In genomic region chrX:20617176-20617902, GRCm38 (mm10) we compare ENCODE assay signal across 8 mouse cellular contexts. TPM values are rescaled to one million over a fixed set of nuclear protein-coding genes. Genes with fewer than 3 reads are reported as not detected.
DNase-seq lines count a peak whose midpoint lies in the region; ATAC-seq and TF ChIP-seq lines count a peak whose summit lies in the region.

TSS of gene Rbm10 (plus strand) at chrX:20617503.
TSS of gene Ndufb11 (minus strand) at chrX:20617619.

- TF ChIP-seq POLR2A in bone marrow, adult 2 months (IDR thresholded peaks at IDR 0.05; ENCODE audit: borderline replicate concordance, control insufficient read depth, low read depth, low read length), result peak; percentile 56; the same call in 1 of the 2 replicates
- 0 out of 2 replicates have a peak, but pooled peaks have one; percentile 17 for TF ChIP-seq POLR2A in limb, embryonic 14.5 days (IDR thresholded peaks at IDR 0.05; ENCODE audit: borderline replicate concordance, extremely low read depth, insufficient read depth, insufficient read length)

- H3K4me1 ChIP-seq in bone marrow, adult 2 months (ENCODE audit: control insufficient read depth, insufficient read depth, low read length), result no peaks in the 10 kb centered on the region
- no peaks in the 10 kb centered on the region for H3K4me1 ChIP-seq in embryonic facial prominence, embryonic 15.5 days
- no peaks in the 10 kb centered on the region for H3K4me1 ChIP-seq in limb, embryonic 14.5 days (ENCODE audit: control insufficient read depth, insufficient read depth, low read length)
- H3K4me1 ChIP-seq in midbrain, postnatal 0 days (ENCODE audit: insufficient read depth, low read length), result 0 out of 2 replicates have a peak, but pooled peaks cover 2% of the 10 kb centered on the region

- H3K36me3 ChIP-seq in embryonic facial prominence, embryonic 15.5 days, result 0 out of 2 replicates have a peak, but pooled peaks cover 4% of the 10 kb centered on the region
- peaks cover 13% of the 10 kb centered on the region for H3K36me3 ChIP-seq in limb, embryonic 14.5 days (ENCODE audit: control insufficient read depth, insufficient read depth, low read length)
- no peaks in the 10 kb centered on the region; the same call in 1 of the 2 replicates for H3K36me3 ChIP-seq in midbrain, postnatal 0 days (ENCODE audit: insufficient read depth, low read length)

- no peaks in the 10 kb centered on the region for H3K9me3 ChIP-seq in embryonic facial prominence, embryonic 15.5 days (replicated peaks)
- H3K9me3 ChIP-seq in limb, embryonic 14.5 days (ENCODE audit: control insufficient read depth, low read length), result no peaks in the 10 kb centered on the region
- H3K9me3 ChIP-seq in midbrain, postnatal 0 days (ENCODE audit: low read length), result no peaks in the 10 kb centered on the region

- no peak for TF ChIP-seq CTCF in bone marrow, adult 2 months (IDR thresholded peaks at IDR 0.05; ENCODE audit: control insufficient read depth, insufficient read depth, low read length)
- no peak for TF ChIP-seq CTCF in midbrain, postnatal 0 days (IDR thresholded peaks at IDR 0.05)

- peak within 1 kb of the TSS; percentile 92 for H3K4me3 ChIP-seq in bone marrow, adult 2 months (replicated peaks; ENCODE audit: control insufficient read depth, low read depth, low read length)
- H3K4me3 ChIP-seq in embryonic facial prominence, embryonic 15.5 days (replicated peaks), result peak within 1 kb of the TSS; percentile 61
- peak within 1 kb of the TSS; percentile 56 for H3K4me3 ChIP-seq in limb, embryonic 14.5 days (replicated peaks; ENCODE audit: low read length)
- peak within 1 kb of the TSS; percentile 53 for H3K4me3 ChIP-seq in midbrain, postnatal 0 days (ENCODE audit: low read depth, low read length)

- H3K9ac ChIP-seq in embryonic facial prominence, embryonic 15.5 days, result peak within 1 kb of the TSS; percentile 50
- H3K9ac ChIP-seq in limb, embryonic 14.5 days (ENCODE audit: low read depth, low read length, severe bottlenecking), result peak within 1 kb of the TSS; percentile 61
- peak within 1 kb of the TSS; percentile 59 for H3K9ac ChIP-seq in midbrain, postnatal 0 days (replicated peaks; ENCODE audit: low read length, poor library complexity, severe bottlenecking)

- H3K4me2 ChIP-seq in embryonic facial prominence, embryonic 15.5 days (replicated peaks), result peak within 1 kb of the TSS; percentile 48
- peak within 1 kb of the TSS; percentile 55 for H3K4me2 ChIP-seq in limb, embryonic 14.5 days (replicated peaks; ENCODE audit: low read depth, low read length, severe bottlenecking)
- peak within 1 kb of the TSS; percentile 54 for H3K4me2 ChIP-seq in midbrain, postnatal 0 days (ENCODE audit: low read depth, low read length, poor library complexity, severe bottlenecking)

- peak within 1 kb of the TSS; percentile 87 for H3K27ac ChIP-seq in bone marrow, adult 2 months (ENCODE audit: control insufficient read depth, insufficient read depth, low read depth, low read length, poor library complexity)
- peak within 1 kb of the TSS; percentile 93 for H3K27ac ChIP-seq in embryonic facial prominence, embryonic 15.5 days (replicated peaks)
- H3K27ac ChIP-seq in limb, embryonic 14.5 days (replicated peaks; ENCODE audit: low read depth, low read length), result peak within 1 kb of the TSS; percentile 85
- H3K27ac ChIP-seq in midbrain, postnatal 0 days (ENCODE audit: low read depth, low read length), result peak within 1 kb of the TSS; percentile 78

- DNase-seq in 416B (ENCODE audit: low read depth), result peak; percentile 92
- DNase-seq in heart, adult 8-10 months (ENCODE audit: low spot score), result peak; percentile 80
- DNase-seq in kidney, adult 9 months, result peak; percentile 93
- peak; percentile 83 for DNase-seq in limb, embryonic 14.5 days (ENCODE audit: low spot score)
- peak; percentile 87 for DNase-seq in midbrain, postnatal 0 days (ENCODE audit: low spot score)
- DNase-seq in spleen, postnatal 14 days (ENCODE audit: low spot score in 2 of 2), result peak; percentile 64 to 66

- 7% methylated on average over 49 of the region's 49 CpGs for WGBS in bone marrow, adult 2 months
- 14% methylated on average over 46 of the region's 49 CpGs for WGBS in embryonic facial prominence, embryonic 15.5 days
- WGBS in limb, embryonic 14.5 days, result 23% methylated on average over 45 of the region's 49 CpGs
- WGBS in midbrain, postnatal 0 days, result 23% methylated on average over 47 of the region's 49 CpGs

- no peaks in the 10 kb centered on the region for H3K27me3 ChIP-seq in embryonic facial prominence, embryonic 15.5 days
- H3K27me3 ChIP-seq in limb, embryonic 14.5 days (ENCODE audit: control insufficient read depth, insufficient read depth, low read length), result no peaks in the 10 kb centered on the region
- no peaks in the 10 kb centered on the region for H3K27me3 ChIP-seq in midbrain, postnatal 0 days (ENCODE audit: insufficient read depth, low read length)

- ATAC-seq in embryonic facial prominence, embryonic 15.5 days (ENCODE audit: insufficient number of reproducible peaks, low FRiP score, low TSS enrichment, low read depth), result peak; percentile 96
- ATAC-seq in limb, embryonic 14.5 days (ENCODE audit: low FRiP score, low read depth), result peak; percentile 94
- peak; percentile 97 for ATAC-seq in midbrain, postnatal 0 days (ENCODE audit: low FRiP score)

RNA-seq across cellular contexts. Expression of gene Rbm10, which starts in this region (rescaled TPM):
- 29.7 and 45.2 TPM in 2 replicates for polyA plus RNA-seq in bone marrow, adult 2 months (2011; ENCODE audit: insufficient read depth, insufficient read length, low replicate concordance, missing spikeins)
- 58.8 and 60.4 TPM in 2 replicates for polyA plus RNA-seq in embryonic facial prominence, embryonic 15.5 days (2015; fragmentation: Nextera tagmentation; extraction: Ambion mirVana)
- total RNA-seq in heart, adult 8-10 months (2022), result 10 to 100 TPM; 16.6 to 21.8 (median 18.6) TPM
- 73.6 and 86.5 TPM in 2 replicates for polyA plus RNA-seq in limb, embryonic 14.5 days (2012; rRNA removed)
- polyA plus RNA-seq in limb, embryonic 14.5 days (2014; fragmentation: Nextera tagmentation; extraction: Ambion mirVana), result 51.7 and 56.8 TPM in 2 replicates
- 55.2 and 60.4 TPM in 2 replicates for total RNA-seq in midbrain, postnatal 0 days (2014; rRNA removed)
- polyA plus RNA-seq in midbrain, postnatal 0 days (2015; fragmentation: Nextera tagmentation; extraction: Ambion mirVana), result 27.5 and 28.7 TPM in 2 replicates

RNA-seq across cellular contexts. Expression of gene Ndufb11, which starts in this region (rescaled TPM):
- polyA plus RNA-seq in bone marrow, adult 2 months (2011; ENCODE audit: insufficient read depth, insufficient read length, low replicate concordance, missing spikeins), result 86.5 and 146 TPM in 2 replicates
- polyA plus RNA-seq in embryonic facial prominence, embryonic 15.5 days (2015; fragmentation: Nextera tagmentation; extraction: Ambion mirVana), result 222 and 231 TPM in 2 replicates
- 100 to 1,000 TPM; 611 to 795 (median 691) TPM for total RNA-seq in heart, adult 8-10 months (2022)
- polyA plus RNA-seq in limb, embryonic 14.5 days (2012; rRNA removed), result 133 and 173 TPM in 2 replicates
- 249 and 262 TPM in 2 replicates for polyA plus RNA-seq in limb, embryonic 14.5 days (2014; fragmentation: Nextera tagmentation; extraction: Ambion mirVana)
- 96.6 and 109 TPM in 2 replicates for total RNA-seq in midbrain, postnatal 0 days (2014; rRNA removed)
- polyA plus RNA-seq in midbrain, postnatal 0 days (2015; fragmentation: Nextera tagmentation; extraction: Ambion mirVana), result 277 and 295 TPM in 2 replicates

Comparison
In these comparisons a context has a peak if more than half of its experiments do, and no peak if none do; other contexts are left out.
1. Peak in every context shown above with its lines: DNase-seq, ATAC-seq, H3K4me3 ChIP-seq and H3K27ac ChIP-seq.